Comparison of ENCODE assay signal across 15 mouse cellular contexts in genomic region chr16:4341316-4342062, GRCm38 (mm10).
DNase-seq lines count a peak whose midpoint lies in the region; ATAC-seq and TF ChIP-seq lines count a peak whose summit lies in the region.
"Had no signal": no experiment of that assay in that cellular context is flagged by ENCODE, and none has a peak within 500 bp of the region (broad histone marks: within the 10 kb centered on the region; RNA-seq: fewer than 3 reads in every experiment).

No protein-coding gene starts in this region.

- intact Hi-C loops in left cerebral cortex, postnatal 25 days (cut with DNase I): no loop called here

- TF ChIP-seq CTCF in brain, embryonic 14.5 days (IDR thresholded peaks at IDR 0.05; ENCODE audit: borderline replicate concordance, extremely low read depth, insufficient read depth, insufficient read length): no peak
- TF ChIP-seq CTCF in lung, postnatal 0 days (IDR thresholded peaks at IDR 0.05): no peak

- peak; percentile 89 for ATAC-seq in frontal cortex, adult (ENCODE audit: low TSS enrichment)
- no peak for ATAC-seq in lung, postnatal 0 days

- no peak for DNase-seq in frontal cortex, postnatal 10 days (ENCODE audit: low spot score in 2 of 2)
- peak; percentile 38 to 77 for DNase-seq in left cerebral cortex, postnatal 25 days (ENCODE audit: low spot score in 2 of 2)
- no peak for DNase-seq in left cerebral cortex, adult 11 months (ENCODE audit: low spot score)
- DNase-seq in brain, embryonic 14.5 days (ENCODE audit: low read depth): peak; percentile 32
- DNase-seq in right cerebral cortex, postnatal 25 days: peak; percentile 45
- no peak for DNase-seq in lung, postnatal 0 days (ENCODE audit: low spot score)
- DNase-seq: cerebellum, adult 9-10 months; gastrocnemius, postnatal 36 days; kidney, adult 8-10 months; kidney, postnatal 36 days; thymus, adult 18-20 months had no signal

- 79% methylated on average over 14 of the region's 14 CpGs for WGBS in lung, postnatal 0 days

- H3K9ac ChIP-seq in lung, postnatal 0 days (replicated peaks; ENCODE audit: low read depth): no peak overlapping the region
- H3K9ac ChIP-seq: limb, embryonic 13.5 days; liver, embryonic 14.5 days had no signal

- no peaks in the 10 kb centered on the region for H3K4me1 ChIP-seq in lung, postnatal 0 days (ENCODE audit: insufficient read depth, low read depth, low read length)

- TF ChIP-seq POLR2A in brain, embryonic 14.5 days (IDR thresholded peaks at IDR 0.05; ENCODE audit: borderline replicate concordance, extremely low read depth, insufficient read depth, insufficient read length, poor library complexity, severe bottlenecking): no peak

- H3K4me2 ChIP-seq in lung, postnatal 0 days (replicated peaks; ENCODE audit: low read depth, low read length): no peak overlapping the region
- H3K4me2 ChIP-seq: limb, embryonic 13.5 days had no signal

- H3K27me3 ChIP-seq in lung, postnatal 0 days (replicated peaks; ENCODE audit: insufficient read depth, low read length): no peaks in the 10 kb centered on the region

- H3K4me3 ChIP-seq in lung, postnatal 0 days (ENCODE audit: low read depth, low read length): no peak overlapping the region
- H3K4me3 ChIP-seq: left cerebral cortex, adult 2 months; limb, embryonic 13.5 days had no signal

- H3K9me3 ChIP-seq in lung, postnatal 0 days (ENCODE audit: low read length): no peaks in the 10 kb centered on the region
- H3K9me3 ChIP-seq: limb, embryonic 13.5 days had no signal

- H3K27ac ChIP-seq in lung, postnatal 0 days (ENCODE audit: low read length): no peak overlapping the region
- H3K27ac ChIP-seq: left cerebral cortex, adult 2 months; limb, embryonic 13.5 days; liver, embryonic 14.5 days had no signal

- no peaks in the 10 kb centered on the region for H3K36me3 ChIP-seq in lung, postnatal 0 days (ENCODE audit: insufficient read depth, low read length)
- H3K36me3 ChIP-seq: limb, embryonic 13.5 days had no signal

- no peak for TF ChIP-seq EP300 in lung, postnatal 0 days (IDR thresholded peaks at IDR 0.05)

Comparison
In these comparisons a context has a peak if more than half of its experiments do, and no peak if none do; other contexts are left out.
1. DNase-seq: peak in left cerebral cortex, postnatal 25 days (2 of 2), brain, embryonic 14.5 days (single experiment) and right cerebral cortex, postnatal 25 days (single experiment); none in frontal cortex, postnatal 10 days (0 of 2), left cerebral cortex, adult 11 months (single experiment) and lung, postnatal 0 days (single experiment).